Mouse (Mus musculus): ENCODE measurements around the gene Stambpl1. TPM values are rescaled to one million over a fixed set of nuclear protein-coding genes. Genes with fewer than 3 reads are reported as not detected.

The Stambpl1 gene
- total and polyA plus RNA-seq, 2 experiments from 2014 or later = 19.4 to 21.2 TPM

- no peak overlapping the region for H3K4me3 ChIP-seq (ENCODE audit: low read length)
- ATAC-seq = no peak
- no peak overlapping the region for H3K9ac ChIP-seq (replicated peaks; ENCODE audit: low read length)
- TF ChIP-seq CTCF (IDR thresholded peaks at IDR 0.05; ENCODE audit: low read depth) = no peak
- no peak for DNase-seq (ENCODE audit: low spot score)
- H3K9me3 ChIP-seq (ENCODE audit: low read length) = no peaks in the 10 kb centered on the region
- H3K4me1 ChIP-seq (ENCODE audit: insufficient read depth, low read length) = no peaks in the 10 kb centered on the region
- H3K36me3 ChIP-seq (ENCODE audit: insufficient read depth, low read length) = no peaks in the 10 kb centered on the region
- H3K27me3 ChIP-seq (ENCODE audit: insufficient read depth, low read length) = no peaks in the 10 kb centered on the region
- no peak overlapping the region for H3K27ac ChIP-seq
- H3K4me2 ChIP-seq (ENCODE audit: low read depth, low read length) = no peak overlapping the region
- WGBS = 70% methylated on average over 4 of the region's 4 CpGs
Measured at GRCm38 (mm10) chr19:34166386-34166785, 25.6 kb upstream of the Stambpl1 start.

DNA sequence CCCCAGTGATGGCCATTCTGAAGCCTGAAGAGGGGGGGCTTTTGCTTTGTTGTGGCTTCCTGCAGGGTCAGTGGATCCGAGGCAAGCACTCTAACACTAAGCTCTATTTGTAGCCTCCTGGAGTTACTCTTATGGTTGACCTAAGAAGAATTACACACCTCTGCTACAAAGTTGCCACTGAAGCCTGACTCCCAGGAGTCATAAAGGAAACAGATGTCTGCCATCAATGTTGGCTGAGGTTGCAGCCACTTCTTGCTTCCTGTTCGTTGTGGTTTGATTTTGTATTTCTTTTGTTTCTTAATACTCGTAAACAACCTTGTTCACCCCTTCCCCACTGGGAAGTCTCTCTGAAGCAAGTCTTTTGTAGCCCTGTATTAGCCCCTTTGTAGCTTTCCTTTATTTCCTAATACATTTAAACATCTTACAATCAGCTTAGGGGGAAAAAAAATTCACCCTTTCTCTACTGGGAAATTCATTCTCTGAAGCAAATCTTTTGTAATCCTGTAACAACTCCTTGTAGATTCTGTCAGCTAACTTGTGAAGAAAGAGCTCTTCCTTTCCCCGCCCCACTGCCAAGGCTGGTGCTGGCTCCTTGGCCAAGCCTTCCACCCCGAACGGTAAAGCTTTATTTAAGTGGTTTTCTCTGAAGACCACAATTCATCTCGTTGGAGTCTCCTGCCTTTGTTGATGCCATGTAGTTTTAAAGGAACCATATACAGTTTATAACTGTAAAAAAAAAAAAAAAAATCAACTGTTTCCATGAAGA is 23.9 kb upstream of the Stambpl1 start:
- no peak overlapping the region for H3K4me2 ChIP-seq (ENCODE audit: low read depth, low read length)
- H3K4me1 ChIP-seq (ENCODE audit: insufficient read depth, low read length) = no peaks in the 10 kb centered on the region
- H3K36me3 ChIP-seq (ENCODE audit: insufficient read depth, low read length) = no peaks in the 10 kb centered on the region
- H3K27ac ChIP-seq = no peak overlapping the region
- ATAC-seq (no peak), DNase-seq (ENCODE audit: low spot score) (no peak)
- no peaks in the 10 kb centered on the region for H3K27me3 ChIP-seq (ENCODE audit: insufficient read depth, low read length)
- WGBS = 41% methylated on average over 7 of the region's 7 CpGs
- H3K9me3 ChIP-seq (ENCODE audit: low read length) = no peaks in the 10 kb centered on the region
- no peak for TF ChIP-seq CTCF (IDR thresholded peaks at IDR 0.05; ENCODE audit: low read depth)
- H3K4me3 ChIP-seq (ENCODE audit: low read length) = no peak overlapping the region
- no peak overlapping the region for H3K9ac ChIP-seq (replicated peaks; ENCODE audit: low read length)

- Histone ChIP-seq H3K9ac (replicated peaks; ENCODE audit: low read length) (no peak overlapping the region), H3K36me3 (ENCODE audit: insufficient read depth, low read length) (no peaks in the 10 kb centered on the region), H3K4me2 (ENCODE audit: low read depth, low read length) (no peak overlapping the region), H3K4me1 (ENCODE audit: insufficient read depth, low read length) (no peaks in the 10 kb centered on the region), H3K9me3 (ENCODE audit: low read length) (no peaks in the 10 kb centered on the region), H3K27ac (no peak overlapping the region), H3K4me3 (ENCODE audit: low read length) (no peak overlapping the region), H3K27me3 (ENCODE audit: insufficient read depth, low read length) (no peaks in the 10 kb centered on the region)
- TF ChIP-seq CTCF (IDR thresholded peaks at IDR 0.05; ENCODE audit: low read depth) = no peak
- DNase-seq (ENCODE audit: low spot score) (no peak), ATAC-seq (no peak)
Measured at GRCm38 (mm10) chr19:34169121-34169520, 22.9 kb upstream of the Stambpl1 start.

GRCm38 (mm10) chr19:34171167-34171566 is 20.9 kb upstream of the Stambpl1 start:
- 75% methylated on average over 3 of the region's 3 CpGs for WGBS
- H3K4me1 ChIP-seq (ENCODE audit: insufficient read depth, low read length) = no peaks in the 10 kb centered on the region
- ATAC-seq = no peak

GRCm38 (mm10) chr19:34174004-34174403 is 18.0 kb upstream of the Stambpl1 start:
- TF ChIP-seq CTCF (IDR thresholded peaks at IDR 0.05; ENCODE audit: low read depth) = no peak
- H3K9ac ChIP-seq (replicated peaks; ENCODE audit: low read length) = no peak overlapping the region
- WGBS = 84% methylated on average over 3 of the region's 3 CpGs
- H3K4me2 ChIP-seq (ENCODE audit: low read depth, low read length) = no peak overlapping the region
- no peaks in the 10 kb centered on the region for H3K4me1 ChIP-seq (ENCODE audit: insufficient read depth, low read length)
- no peaks in the 10 kb centered on the region for H3K36me3 ChIP-seq (ENCODE audit: insufficient read depth, low read length)
- ATAC-seq = no peak
- no peak overlapping the region for H3K27ac ChIP-seq
- H3K27me3 ChIP-seq (ENCODE audit: insufficient read depth, low read length) = no peaks in the 10 kb centered on the region
- H3K4me3 ChIP-seq (ENCODE audit: low read length) = no peak overlapping the region
- DNase-seq (ENCODE audit: low spot score) = no peak
- H3K9me3 ChIP-seq (ENCODE audit: low read length) = no peaks in the 10 kb centered on the region

More at GRCm38 (mm10) chr19:34171167-34171566, 20.9 kb upstream of the Stambpl1 start:
- Histone ChIP-seq H3K36me3 (ENCODE audit: insufficient read depth, low read length) (no peaks in the 10 kb centered on the region), H3K9ac (replicated peaks; ENCODE audit: low read length) (no peak overlapping the region), H3K27ac (no peak overlapping the region), H3K4me2 (ENCODE audit: low read depth, low read length) (no peak overlapping the region), H3K4me3 (ENCODE audit: low read length) (no peak overlapping the region), H3K9me3 (ENCODE audit: low read length) (no peaks in the 10 kb centered on the region), H3K27me3 (ENCODE audit: insufficient read depth, low read length) (no peaks in the 10 kb centered on the region)
- no peak for TF ChIP-seq CTCF (IDR thresholded peaks at IDR 0.05; ENCODE audit: low read depth)
- no peak for DNase-seq (ENCODE audit: low spot score)

DNA sequence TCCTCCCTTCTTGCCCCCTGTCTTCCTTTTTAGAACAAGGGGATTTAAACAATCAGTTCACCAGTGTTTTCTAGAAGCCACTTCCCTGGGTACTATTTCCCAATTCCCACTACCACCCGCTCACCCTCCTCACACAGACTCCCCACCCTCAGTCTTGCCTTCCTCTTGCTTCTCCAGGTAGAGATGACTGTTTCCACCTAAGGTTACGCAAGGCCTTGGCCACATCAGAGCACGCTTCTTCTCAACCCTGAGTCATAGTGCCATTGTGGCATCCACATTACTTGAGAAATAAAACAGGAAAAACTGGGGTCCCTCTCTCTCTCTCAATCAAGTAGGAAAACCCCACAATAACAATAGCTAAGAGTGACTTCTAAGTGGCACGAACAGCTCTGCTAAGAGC is 12.9 kb upstream of the Stambpl1 start:
- Histone ChIP-seq H3K4me2 (ENCODE audit: low read depth, low read length) (no peak overlapping the region), H3K9me3 (ENCODE audit: low read length) (no peaks in the 10 kb centered on the region), H3K4me1 (ENCODE audit: insufficient read depth, low read length) (no peaks in the 10 kb centered on the region), H3K27ac (no peak overlapping the region), H3K36me3 (ENCODE audit: insufficient read depth, low read length) (no peaks in the 10 kb centered on the region), H3K9ac (replicated peaks; ENCODE audit: low read length) (no peak overlapping the region), H3K4me3 (ENCODE audit: low read length) (no peak overlapping the region), H3K27me3 (ENCODE audit: insufficient read depth, low read length) (no peaks in the 10 kb centered on the region)
- ATAC-seq (no peak), DNase-seq (ENCODE audit: low spot score) (no peak)
- TF ChIP-seq CTCF (IDR thresholded peaks at IDR 0.05; ENCODE audit: low read depth) = no peak
- 90% methylated on average over 4 of the region's 4 CpGs for WGBS

DNA sequence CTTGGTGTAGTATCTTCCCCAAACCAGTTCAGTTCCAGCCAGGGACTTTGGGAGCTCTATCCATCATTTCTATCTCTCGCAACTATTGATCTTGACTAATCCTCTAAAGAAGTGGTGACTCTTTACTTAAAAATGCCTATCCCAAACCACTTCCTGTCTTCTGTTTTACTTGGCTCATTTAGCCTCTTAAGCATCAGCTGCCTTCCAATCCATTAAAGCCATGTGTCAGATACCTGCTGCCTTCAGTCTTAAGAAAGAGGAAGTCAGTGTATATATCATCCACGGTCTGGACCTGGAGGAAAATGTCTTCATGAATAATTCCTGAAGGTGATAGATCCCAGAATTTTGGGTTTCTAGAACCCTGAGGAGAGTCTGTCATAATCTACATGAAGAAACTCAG is 11.7 kb upstream of the Stambpl1 start:
- Histone ChIP-seq H3K4me1 (ENCODE audit: insufficient read depth, low read length) (no peaks in the 10 kb centered on the region), H3K9ac (replicated peaks; ENCODE audit: low read length) (no peak overlapping the region), H3K27me3 (ENCODE audit: insufficient read depth, low read length) (no peaks in the 10 kb centered on the region), H3K4me3 (ENCODE audit: low read length) (no peak overlapping the region), H3K9me3 (ENCODE audit: low read length) (no peaks in the 10 kb centered on the region), H3K4me2 (ENCODE audit: low read depth, low read length) (no peak overlapping the region), H3K27ac (no peak overlapping the region), H3K36me3 (ENCODE audit: insufficient read depth, low read length) (no peaks in the 10 kb centered on the region)
- WGBS = 85% methylated on average over 2 of the region's 2 CpGs
- TF ChIP-seq CTCF (IDR thresholded peaks at IDR 0.05; ENCODE audit: low read depth) = no peak
- ATAC-seq (no peak), DNase-seq (ENCODE audit: low spot score) (no peak)

Data from hindbrain, postnatal 0 days (tissue).